ENCODE assay signal across 9 mouse cellular contexts in the genomic region with DNA sequence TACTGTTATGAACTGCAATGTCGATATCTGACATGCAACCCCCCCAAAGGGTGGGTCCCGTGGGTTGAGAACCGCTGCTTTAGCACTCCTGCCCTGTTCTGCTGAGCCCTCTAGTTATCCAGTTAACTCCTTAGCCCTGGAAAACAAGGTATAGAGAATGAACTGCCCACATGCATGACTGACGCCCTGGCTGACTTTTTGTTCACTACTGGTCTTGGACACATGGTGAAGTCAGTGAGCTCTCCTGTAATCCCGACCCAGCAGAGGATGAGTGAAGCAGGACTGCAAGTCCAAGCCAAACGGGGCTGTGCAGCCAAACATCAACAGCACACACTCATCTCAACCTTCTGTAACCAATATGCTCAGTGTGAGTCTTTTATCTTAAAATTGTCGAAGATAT. TPM values are rescaled to one million over a fixed set of nuclear protein-coding genes. Genes with fewer than 3 reads are reported as not detected.
A peak's percentile ranks its signal among the peaks of the same experiment; 100 is the strongest.
DNase-seq lines count a peak whose midpoint lies in the region; ATAC-seq and TF ChIP-seq lines count a peak whose summit lies in the region.
"Had no signal": no experiment of that assay in that cellular context is flagged by ENCODE, and none has a peak within 500 bp of the region (broad histone marks: within the 10 kb centered on the region; RNA-seq: fewer than 3 reads in every experiment).

No protein-coding gene starts in this region.

- H3K36me3 ChIP-seq in forebrain, embryonic 12.5 days (replicated peaks): peaks cover 49% of the 10 kb centered on the region
- peaks cover 4% of the 10 kb centered on the region; the same call in 1 of the 2 replicates for H3K36me3 ChIP-seq in forebrain, embryonic 11.5 days (ENCODE audit: control insufficient read depth, insufficient read depth, low read length)
- H3K36me3 ChIP-seq in lung, embryonic 15.5 days: peaks cover 29% of the 10 kb centered on the region
- peaks cover 35% of the 10 kb centered on the region for H3K36me3 ChIP-seq in intestine, postnatal 0 days (ENCODE audit: control insufficient read depth, insufficient read depth)
- peaks cover 35% of the 10 kb centered on the region for H3K36me3 ChIP-seq in neural tube, embryonic 15.5 days

- H3K4me2 ChIP-seq in forebrain, embryonic 12.5 days: peak overlapping the region; percentile 76
- no peak overlapping the region for H3K4me2 ChIP-seq in forebrain, embryonic 11.5 days (ENCODE audit: low read depth, low read length, severe bottlenecking)
- peak overlapping the region; percentile 81; the same call in 1 of the 2 replicates for H3K4me2 ChIP-seq in lung, embryonic 15.5 days
- H3K4me2 ChIP-seq in intestine, postnatal 0 days (replicated peaks; ENCODE audit: low read depth): peak overlapping the region; percentile 83
- peak overlapping the region; percentile 67 for H3K4me2 ChIP-seq in neural tube, embryonic 15.5 days

- 86% methylated on average over 7 of the region's 7 CpGs for WGBS in forebrain, embryonic 12.5 days
- 86% methylated on average over 7 of the region's 7 CpGs for WGBS in forebrain, embryonic 11.5 days
- WGBS in lung, embryonic 15.5 days: 78% methylated on average over 7 of the region's 7 CpGs
- 84% methylated on average over 7 of the region's 7 CpGs for WGBS in intestine, postnatal 0 days
- 88% methylated on average over 7 of the region's 7 CpGs for WGBS in neural tube, embryonic 15.5 days

- TF ChIP-seq CTCF in intestine, postnatal 0 days (IDR thresholded peaks at IDR 0.05; ENCODE audit: low read depth): no peak

- no peak overlapping the region for H3K27ac ChIP-seq in forebrain, embryonic 12.5 days
- H3K27ac ChIP-seq in forebrain, embryonic 11.5 days (ENCODE audit: low read depth, low read length): no peak overlapping the region
- H3K27ac ChIP-seq in lung, embryonic 15.5 days: no peak overlapping the region
- H3K27ac ChIP-seq in intestine, postnatal 0 days (ENCODE audit: low read depth, low read length): no peak overlapping the region
- H3K27ac ChIP-seq in neural tube, embryonic 15.5 days (replicated peaks): 0 out of 2 replicates have a peak overlapping the region, but pooled peaks have one; percentile 98

- no peaks in the 10 kb centered on the region for H3K27me3 ChIP-seq in forebrain, embryonic 12.5 days
- H3K27me3 ChIP-seq in forebrain, embryonic 11.5 days (ENCODE audit: control insufficient read depth, insufficient read depth, low read length): no peaks in the 10 kb centered on the region
- no peaks in the 10 kb centered on the region for H3K27me3 ChIP-seq in lung, embryonic 15.5 days
- H3K27me3 ChIP-seq in intestine, postnatal 0 days (replicated peaks; ENCODE audit: control insufficient read depth, insufficient read depth, low read length): no peaks in the 10 kb centered on the region
- no peaks in the 10 kb centered on the region for H3K27me3 ChIP-seq in neural tube, embryonic 15.5 days (replicated peaks)

- peak overlapping the region; percentile 97; the same call in 1 of the 2 replicates for H3K9ac ChIP-seq in forebrain, embryonic 12.5 days
- H3K9ac ChIP-seq in forebrain, embryonic 11.5 days (ENCODE audit: low read length): no peak overlapping the region
- H3K9ac ChIP-seq in lung, embryonic 15.5 days: no peak overlapping the region
- no peak overlapping the region for H3K9ac ChIP-seq in intestine, postnatal 0 days (ENCODE audit: low read depth, low read length)
- H3K9ac ChIP-seq in neural tube, embryonic 15.5 days (replicated peaks): no peak overlapping the region

- H3K4me1 ChIP-seq in forebrain, embryonic 12.5 days: peaks cover 21% of the 10 kb centered on the region
- H3K4me1 ChIP-seq in forebrain, embryonic 11.5 days (replicated peaks; ENCODE audit: control insufficient read depth, insufficient read depth, low read length): peaks cover 6% of the 10 kb centered on the region; the same call in 1 of the 2 replicates
- peaks cover 15% of the 10 kb centered on the region for H3K4me1 ChIP-seq in lung, embryonic 15.5 days
- no peaks in the 10 kb centered on the region for H3K4me1 ChIP-seq in intestine, postnatal 0 days (replicated peaks; ENCODE audit: control insufficient read depth, insufficient read depth, low read length)
- H3K4me1 ChIP-seq in neural tube, embryonic 15.5 days: peaks cover 42% of the 10 kb centered on the region

- no peaks in the 10 kb centered on the region for H3K9me3 ChIP-seq in forebrain, embryonic 12.5 days
- no peaks in the 10 kb centered on the region for H3K9me3 ChIP-seq in forebrain, embryonic 11.5 days (ENCODE audit: control insufficient read depth, low read length)
- no peaks in the 10 kb centered on the region for H3K9me3 ChIP-seq in lung, embryonic 15.5 days
- no peaks in the 10 kb centered on the region for H3K9me3 ChIP-seq in intestine, postnatal 0 days (ENCODE audit: control insufficient read depth)
- no peaks in the 10 kb centered on the region for H3K9me3 ChIP-seq in neural tube, embryonic 15.5 days (replicated peaks)

- no peak for ATAC-seq in forebrain, embryonic 12.5 days (ENCODE audit: low FRiP score)
- no peak for ATAC-seq in forebrain, embryonic 11.5 days (replicated peaks; ENCODE audit: low FRiP score)
- no peak for ATAC-seq in lung, embryonic 15.5 days (ENCODE audit: borderline replicate concordance, extremely low read depth, low FRiP score, low TSS enrichment)
- ATAC-seq in intestine, postnatal 0 days: no peak
- no peak for ATAC-seq in neural tube, embryonic 15.5 days (ENCODE audit: low FRiP score)

- no peak for DNase-seq in forebrain, embryonic 11.5 days (ENCODE audit: low spot score)
- DNase-seq in lung, adult 18-20 months: no peak
- no peak for DNase-seq in ovary, postnatal 10 days (ENCODE audit: low spot score)
- DNase-seq in retina, postnatal 1 day: no peak
- DNase-seq: right cerebral cortex, postnatal 4 days had no signal

- 0 out of 2 replicates have a peak overlapping the region, but pooled peaks have one; percentile 96 for H3K4me3 ChIP-seq in forebrain, embryonic 12.5 days (replicated peaks)
- no peak overlapping the region for H3K4me3 ChIP-seq in forebrain, embryonic 11.5 days (ENCODE audit: low read depth, low read length)
- 0 out of 2 replicates have a peak overlapping the region, but pooled peaks have one; percentile 87 for H3K4me3 ChIP-seq in lung, embryonic 15.5 days
- peak overlapping the region; percentile 98 for H3K4me3 ChIP-seq in intestine, postnatal 0 days (ENCODE audit: low read depth, low read length)
- peak overlapping the region; percentile 96; the same call in 1 of the 2 replicates for H3K4me3 ChIP-seq in neural tube, embryonic 15.5 days (replicated peaks)

RNA-seq across cellular contexts. Expression of gene Brwd1, which starts 1.8 kb away (rescaled TPM):
- 212 and 217 TPM in 2 replicates for polyA plus RNA-seq in forebrain, embryonic 12.5 days (2016; fragmentation: Nextera tagmentation; extraction: Ambion mirVana)
- 183 and 192 TPM in 2 replicates for polyA plus RNA-seq in forebrain, embryonic 11.5 days (2014; fragmentation: Nextera tagmentation; extraction: Ambion mirVana)
- 80.4 and 81.5 TPM in 2 replicates for polyA plus RNA-seq in lung, embryonic 15.5 days (2015; fragmentation: Nextera tagmentation; extraction: Ambion mirVana)
- polyA plus RNA-seq in intestine, postnatal 0 days (2015; fragmentation: Nextera tagmentation; extraction: Ambion mirVana): 19.9 and 23.3 TPM in 2 replicates
- 199 and 230 TPM in 2 replicates for polyA plus RNA-seq in neural tube, embryonic 15.5 days (2015; fragmentation: Nextera tagmentation; extraction: Ambion mirVana)

RNA-seq across cellular contexts. Expression of gene Hmgn1, which starts 47.0 kb away (rescaled TPM):
- 799 and 857 TPM in 2 replicates for polyA plus RNA-seq in forebrain, embryonic 12.5 days (2016; fragmentation: Nextera tagmentation; extraction: Ambion mirVana)
- polyA plus RNA-seq in forebrain, embryonic 11.5 days (2014; fragmentation: Nextera tagmentation; extraction: Ambion mirVana): 882 and 935 TPM in 2 replicates
- polyA plus RNA-seq in lung, embryonic 15.5 days (2015; fragmentation: Nextera tagmentation; extraction: Ambion mirVana): 613 and 648 TPM in 2 replicates
- 200 and 202 TPM in 2 replicates for polyA plus RNA-seq in intestine, postnatal 0 days (2015; fragmentation: Nextera tagmentation; extraction: Ambion mirVana)
- 273 and 319 TPM in 2 replicates for polyA plus RNA-seq in neural tube, embryonic 15.5 days (2015; fragmentation: Nextera tagmentation; extraction: Ambion mirVana)
